Mouse (Mus musculus) kidney, embryonic 14.5 days (tissue): ENCODE measurements around the gene Sh3bgrl3. TPM values are rescaled to one million over a fixed set of nuclear protein-coding genes. Genes with fewer than 3 reads are reported as not detected.

Experiments used
- ATAC-seq: fragments of 200-750 bp; cut with Nextera tagmentation; 2 replicates; pipeline ENCODE4 v1.8.0; 2017; ENCODE audit warnings: moderate number of reproducible peaks, mild to moderate bottlenecking, moderate TSS enrichment, moderate library complexity; ENCODE audit not compliant: low FRiP score, low TSS enrichment
- H3K27ac ChIP-seq: fragments of 300-500 bp; sonication (generic); 2 replicates; pipeline ENCODE4 v1.5.1; 2014; ENCODE audit warnings: low read depth, mild to moderate bottlenecking, low read length, moderate library complexity, mixed read lengths
- H3K27me3 ChIP-seq: fragments of 300-500 bp; sonication (generic); 2 replicates; pipeline ENCODE4 v1.6.1; 2014; ENCODE audit warnings: mild to moderate bottlenecking, low read length; ENCODE audit not compliant: control insufficient read depth, insufficient read depth
- H3K36me3 ChIP-seq: fragments of 300-500 bp; sonication (generic); 2 replicates; pipeline ENCODE4 v1.6.1; 2014; ENCODE audit warnings: low read length, mixed read lengths; ENCODE audit not compliant: control insufficient read depth, insufficient read depth
- H3K4me1 ChIP-seq: fragments of 300-500 bp; sonication (generic); 2 replicates; pipeline ENCODE4 v1.6.1; 2014; ENCODE audit warnings: low read length, mixed read lengths; ENCODE audit not compliant: control insufficient read depth, insufficient read depth
- H3K4me2 ChIP-seq: fragments of 300-500 bp; sonication (generic); replicated peaks from 2 replicates; pipeline ENCODE4 v1.6.1; 2014; ENCODE audit warnings: low read depth, mild to moderate bottlenecking, low read length
- H3K4me3 ChIP-seq: fragments of 300-500 bp; sonication (generic); 2 replicates; pipeline ENCODE4 v1.5.1; 2014; ENCODE audit warnings: mild to moderate bottlenecking, low read length
- H3K9ac ChIP-seq: fragments of 300-500 bp; sonication (generic); 2 replicates; pipeline ENCODE4 v1.6.1; 2014; ENCODE audit warnings: low read depth, mild to moderate bottlenecking, low read length, moderate library complexity
- H3K9me3 ChIP-seq: fragments of 300-500 bp; sonication (generic); 2 replicates; pipeline ENCODE4 v1.6.1; 2016; ENCODE audit warnings: low read length; ENCODE audit not compliant: control insufficient read depth
- WGBS: fragments of 180-500 bp; shearing (Covaris S2); extraction: QIAGEN DNeasy Blood & Tissue Kit; methylation state at CpG from one replicate; pipeline ENCODE4 v1.1.7; 2014; 5-methylcytosine and 5-hydroxymethylcytosine counted together
- polyA plus RNA-seq: library from polyadenylated mRNA; unstranded; fragments of >200 nt; fragmentation: Nextera tagmentation; extraction: Ambion mirVana; gene quantifications from 2 replicates; pipeline ENCODE4 v1.2.1, GENCODE M21; 2014

Sh3bgrl3 gene
- polyA plus RNA-seq, 1 experiment from 2014 or later: 424 TPM

- H3K4me3 ChIP-seq: no peak overlapping the region
- no peak for ATAC-seq
- 77% methylated on average over 5 of the region's 5 CpGs for WGBS
- H3K4me1 ChIP-seq: 0 out of 2 replicates have a peak, but pooled peaks cover 3% of the 10 kb centered on the region
- H3K9me3 ChIP-seq: no peaks in the 10 kb centered on the region
- no peaks in the 10 kb centered on the region for H3K27me3 ChIP-seq
- no peak overlapping the region for H3K9ac ChIP-seq
- no peaks in the 10 kb centered on the region for H3K36me3 ChIP-seq
- no peak overlapping the region for H3K27ac ChIP-seq
- no peak overlapping the region for H3K4me2 ChIP-seq
Measured at GRCm38 (mm10) chr4:134097015-134097608, 31.5 kb downstream of the Sh3bgrl3 start.

GRCm38 (mm10) chr4:134096120-134096519 lies 32.5 kb downstream of the Sh3bgrl3 start:
- WGBS: 80% methylated on average over 3 of the region's 3 CpGs
- Histone ChIP-seq H3K36me3 (no peaks in the 10 kb centered on the region), H3K4me1 (0 out of 2 replicates have a peak, but pooled peaks cover 3% of the 10 kb centered on the region), H3K9ac (no peak overlapping the region), H3K27me3 (no peaks in the 10 kb centered on the region), H3K4me2 (no peak overlapping the region), H3K9me3 (no peaks in the 10 kb centered on the region), H3K4me3 (no peak overlapping the region), H3K27ac (no peak overlapping the region)
- ATAC-seq: no peak

DNA sequence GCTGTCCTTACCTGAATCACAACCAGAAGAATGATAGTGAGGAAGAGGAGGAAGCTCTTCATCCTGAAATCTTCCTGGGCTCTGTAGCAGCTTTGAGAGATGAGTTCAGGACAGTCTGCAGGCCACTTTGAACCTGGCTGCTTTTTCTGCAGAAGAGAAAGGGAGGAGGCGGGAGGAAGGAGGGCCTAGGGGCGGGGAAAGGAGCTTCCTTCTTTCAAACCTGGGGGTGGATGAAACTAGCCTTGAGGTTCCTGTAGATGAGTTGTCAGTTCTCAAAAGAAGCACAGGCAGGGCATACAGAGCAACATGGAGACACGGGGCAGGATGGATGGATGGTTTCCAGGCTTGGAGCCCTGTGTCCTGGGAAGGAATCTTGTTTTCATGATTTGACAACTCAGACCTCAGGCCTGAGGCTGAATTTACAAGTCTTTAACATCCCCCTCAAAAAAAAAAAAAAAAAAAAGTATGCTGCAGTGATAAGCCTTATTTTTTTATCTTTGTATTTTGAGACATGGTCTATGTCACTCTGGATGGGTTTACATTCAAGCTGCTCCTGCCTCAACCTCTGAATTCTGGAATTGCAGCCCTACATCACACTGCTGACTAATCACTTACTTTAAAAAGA lies 33.6 kb downstream of the Sh3bgrl3 start, which contains the start of gene Cd52:
Gene Cd52 (minus strand): TSS at position 160 of the 625 bp plus-strand sequence.
- Histone ChIP-seq H3K4me1 (0 out of 2 replicates have a peak, but pooled peaks cover 3% of the 10 kb centered on the region), H3K4me3 (no peak within 1 kb of the TSS), H3K4me2 (no peak within 1 kb of the TSS), H3K9ac (no peak within 1 kb of the TSS), H3K36me3 (no peaks in the 10 kb centered on the region), H3K9me3 (no peaks in the 10 kb centered on the region), H3K27me3 (no peaks in the 10 kb centered on the region), H3K27ac (no peak within 1 kb of the TSS)
- no peak for ATAC-seq
- 69% methylated on average over 3 of the region's 3 CpGs for WGBS

DNA sequence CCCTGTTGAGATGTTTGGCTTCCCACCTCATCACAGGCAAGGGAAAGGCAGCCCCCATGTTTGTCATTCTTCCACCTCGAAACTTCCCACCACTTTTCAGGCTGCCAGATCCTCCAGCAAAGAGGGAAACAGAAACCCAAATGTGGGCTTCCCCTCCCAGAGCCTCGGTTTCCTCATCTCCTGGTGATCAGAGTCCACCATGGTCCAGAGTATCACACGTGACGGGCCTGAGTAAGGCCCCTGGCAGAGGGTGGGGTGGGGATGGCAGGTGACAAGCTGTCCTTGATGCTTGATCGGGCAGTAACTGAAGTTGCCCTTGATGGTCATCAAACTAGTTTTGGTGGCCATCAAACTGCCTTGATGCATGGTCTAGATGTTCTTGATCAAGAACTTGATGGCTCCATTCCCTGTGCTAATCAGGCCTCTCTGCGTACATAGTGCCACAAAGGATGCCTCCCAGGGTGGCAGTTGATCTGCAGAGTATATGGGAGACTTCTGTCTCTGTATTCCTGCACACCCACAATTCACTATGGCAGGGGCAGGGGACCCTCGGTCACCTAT lies 34.5 kb downstream of the Sh3bgrl3 start:
- Histone ChIP-seq H3K9ac (no peak overlapping the region), H3K4me2 (no peak overlapping the region), H3K27ac (no peak overlapping the region), H3K9me3 (no peaks in the 10 kb centered on the region), H3K27me3 (no peaks in the 10 kb centered on the region), H3K36me3 (no peaks in the 10 kb centered on the region), H3K4me3 (no peak overlapping the region), H3K4me1 (0 out of 2 replicates have a peak, but pooled peaks cover 3% of the 10 kb centered on the region)
- ATAC-seq: no peak
- WGBS: 88% methylated on average over 7 of the region's 7 CpGs

- Histone ChIP-seq H3K9me3 (no peaks in the 10 kb centered on the region), H3K4me2 (no peak overlapping the region), H3K27ac (no peak overlapping the region), H3K27me3 (no peaks in the 10 kb centered on the region), H3K4me1 (no peaks in the 10 kb centered on the region), H3K36me3 (no peaks in the 10 kb centered on the region), H3K9ac (no peak overlapping the region), H3K4me3 (no peak overlapping the region)
- WGBS: 73% methylated on average over 6 of the region's 6 CpGs
- 0 out of 2 replicates have a peak, but pooled peaks have one; percentile 38 for ATAC-seq
Measured at GRCm38 (mm10) chr4:134092382-134093288, 36.0 kb downstream of the Sh3bgrl3 start.

DNA sequence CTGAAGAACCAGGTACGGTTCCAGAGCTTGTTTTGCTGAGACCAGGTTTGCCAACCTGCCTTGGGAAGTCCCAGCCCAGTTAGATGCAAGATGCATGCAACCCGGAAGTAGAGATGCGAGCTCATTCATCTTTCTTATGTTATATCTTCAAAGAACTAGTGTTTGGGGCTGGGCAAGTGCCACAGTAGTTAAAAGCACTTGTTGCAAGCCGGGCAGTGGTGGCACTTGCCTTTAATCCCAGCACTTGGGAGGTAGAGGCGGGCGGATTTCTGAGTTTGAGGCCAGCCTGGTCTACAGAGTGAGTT lies 37.4 kb downstream of the Sh3bgrl3 start:
- 90% methylated on average over 6 of the region's 6 CpGs for WGBS
- Histone ChIP-seq H3K4me2 (no peak overlapping the region), H3K9ac (no peak overlapping the region), H3K27me3 (no peaks in the 10 kb centered on the region), H3K36me3 (no peaks in the 10 kb centered on the region), H3K27ac (no peak overlapping the region), H3K9me3 (no peaks in the 10 kb centered on the region), H3K4me1 (no peaks in the 10 kb centered on the region), H3K4me3 (no peak overlapping the region)
- ATAC-seq: no peak

- Histone ChIP-seq H3K4me3 (no peak overlapping the region), H3K4me1 (no peaks in the 10 kb centered on the region), H3K27ac (no peak overlapping the region), H3K4me2 (no peak overlapping the region), H3K27me3 (no peaks in the 10 kb centered on the region), H3K9ac (no peak overlapping the region), H3K36me3 (no peaks in the 10 kb centered on the region), H3K9me3 (no peaks in the 10 kb centered on the region)
- ATAC-seq: no peak
- 82% methylated on average over 16 of the region's 16 CpGs for WGBS
Measured at GRCm38 (mm10) chr4:134090521-134091224, 37.9 kb downstream of the Sh3bgrl3 start.

DNA sequence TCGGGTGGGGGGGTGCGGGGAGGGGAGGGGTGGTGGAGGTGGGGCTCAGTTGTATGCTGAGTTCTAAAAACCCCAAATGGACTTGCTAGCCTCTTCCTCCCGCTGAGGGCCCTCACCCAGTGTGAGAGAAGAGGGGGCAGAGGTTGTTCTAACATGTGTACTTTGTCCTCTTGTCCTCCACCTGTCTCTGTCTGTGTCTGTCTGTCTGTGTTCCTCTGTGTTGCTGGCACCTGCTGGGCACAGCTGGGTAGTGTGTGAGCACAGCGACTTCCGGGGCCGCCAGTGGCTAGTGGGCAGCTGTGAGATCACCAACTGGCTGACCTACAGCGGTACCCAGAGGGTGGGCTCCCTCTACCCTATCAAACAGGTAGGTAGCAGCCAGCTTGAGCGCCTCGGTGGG lies 39.6 kb downstream of the Sh3bgrl3 start:
- Histone ChIP-seq H3K9me3 (peaks cover 2% of the 10 kb centered on the region; the same call in 1 of the 2 replicates), H3K4me1 (no peaks in the 10 kb centered on the region), H3K4me3 (no peak overlapping the region), H3K4me2 (no peak overlapping the region), H3K36me3 (no peaks in the 10 kb centered on the region), H3K27ac (no peak overlapping the region), H3K27me3 (no peaks in the 10 kb centered on the region), H3K9ac (no peak overlapping the region)
- no peak for ATAC-seq
- 88% methylated on average over 9 of the region's 9 CpGs for WGBS
